Mouse (Mus musculus) heart, adult 2 months (tissue): ENCODE results near the gene Rpl18a.

ENCODE experiments used
- CTCF ChIP-seq: fragments of 200-600 bp; IDR thresholded peaks from 2 replicates; pipeline ENCODE4 v1.8.1; 2022; ENCODE audit warnings: antibody characterized with exemption, mild to moderate bottlenecking, moderate library complexity
- EP300 ChIP-seq: fragments of 200-500 bp; IDR thresholded peaks from 2 replicates; pipeline ENCODE4 v1.6.1; 2011; ENCODE audit warnings: low read depth, low read length, control low read depth; ENCODE audit not compliant: insufficient read depth
- POLR2A ChIP-seq: fragments of 200-500 bp; IDR thresholded peaks from 2 replicates; pipeline ENCODE4 v1.6.1; 2011; ENCODE audit warnings: mild to moderate bottlenecking, low read depth, low read length, control low read depth; ENCODE audit not compliant: insufficient read depth

DNA sequence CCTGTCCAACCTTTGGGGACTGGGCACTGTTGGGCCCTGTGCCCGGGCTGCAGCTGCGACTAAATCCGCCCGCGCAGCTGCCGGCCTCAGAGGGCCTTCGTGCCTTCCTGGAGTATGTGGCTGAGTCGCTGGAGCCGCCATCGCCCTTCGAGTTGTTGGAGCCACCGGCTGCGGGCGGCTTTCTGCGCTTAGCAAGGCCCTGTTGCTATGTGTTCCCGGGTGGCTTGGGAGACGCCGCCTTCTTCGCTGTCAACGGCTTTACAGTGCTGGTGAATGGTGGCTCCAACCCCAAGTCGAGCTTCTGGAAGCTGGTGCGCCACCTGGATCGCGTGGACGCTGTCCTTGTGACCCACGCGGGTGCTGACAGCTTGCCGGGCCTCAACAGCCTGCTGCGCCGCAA is 15.7 kb upstream of the Rpl18a start:
- TF ChIP-seq CTCF (no peak), POLR2A (no peak), EP300 (no peak)
